Mouse (Mus musculus) MEL (cell line): ENCODE results near the gene Tmbim1. TPM values are rescaled to one million over a fixed set of nuclear protein-coding genes. Genes with fewer than 3 reads are reported as not detected.

ENCODE experiments used
- DNase-seq: peaks from one replicate; pipeline ENCODE4 v3.0.0; 2011; ENCODE audit warnings: low read depth, low spot score
- H3K27ac ChIP-seq: 2 replicates; pipeline ENCODE4 v1.5.1; 2012; ENCODE audit warnings: low read depth, mild to moderate bottlenecking, control low read depth, low read length, moderate library complexity; ENCODE audit not compliant: control insufficient read depth
- H3K27me3 ChIP-seq, 2 experiments: fragments of 150-350 bp in 1 of 2; sonication (generic) in 1 of 2; 2 replicates each; pipeline ENCODE4 v1.6.1; 2012; ENCODE audit warnings: low read length in 2 of 2, mild to moderate bottlenecking in 2 of 2, improper control_type of control experiment in 1 of 2, moderate library complexity in 1 of 2; ENCODE audit not compliant: insufficient read depth in 2 of 2, control insufficient read depth in 1 of 2
- H3K36me3 ChIP-seq, 2 experiments: 2 replicates each; pipeline ENCODE4 v1.6.1; 2012 to 2014; ENCODE audit warnings: low read length in 2 of 2, improper control_type of control experiment in 1 of 2, inconsistent platforms in 1 of 2, mild to moderate bottlenecking in 1 of 2; ENCODE audit not compliant: insufficient read depth in 2 of 2, control insufficient read depth in 1 of 2
- H3K4me1 ChIP-seq, 2 experiments: fragments of 150-350 bp in 1 of 2; sonication (generic) in 1 of 2; 2 replicates each; pipeline ENCODE4 v1.6.1; 2012; ENCODE audit warnings: low read length in 2 of 2, improper control_type of control experiment in 1 of 2, mild to moderate bottlenecking in 1 of 2; ENCODE audit not compliant: insufficient read depth in 2 of 2, control insufficient read depth in 1 of 2
- H3K4me3 ChIP-seq, 2 experiments: fragments of 150-350 bp in 1 of 2; sonication (generic) in 1 of 2; 2 replicates each; pipeline ENCODE4 v1.5.1; 2012; ENCODE audit warnings: low read depth in 2 of 2, low read length in 2 of 2, mild to moderate bottlenecking in 2 of 2, moderate library complexity in 2 of 2, control low read depth in 1 of 2, improper control_type of control experiment in 1 of 2; ENCODE audit not compliant: control insufficient read depth in 1 of 2, insufficient read depth in 1 of 2
- H3K79me2 ChIP-seq: 2 replicates; pipeline ENCODE4 v1.6.1; 2012; ENCODE audit warnings: mild to moderate bottlenecking, low read length, moderate library complexity; ENCODE audit not compliant: control insufficient read depth, poor library complexity, insufficient read depth
- H3K9ac ChIP-seq: 2 replicates; pipeline ENCODE4 v1.6.1; 2012; ENCODE audit warnings: low read depth, mild to moderate bottlenecking, control low read depth, low read length, moderate library complexity; ENCODE audit not compliant: control insufficient read depth, poor library complexity, severe bottlenecking
- H3K9me3 ChIP-seq: fragments of 150-350 bp; sonication (generic); replicated peaks from 2 replicates; pipeline ENCODE4 v1.6.1; 2012; ENCODE audit warnings: mild to moderate bottlenecking, low read length, improper control_type of control experiment, moderate library complexity; ENCODE audit not compliant: insufficient read depth
- BHLHE40 ChIP-seq: IDR thresholded peaks from 2 replicates; pipeline ENCODE4 v1.6.1; 2012; ENCODE audit warnings: low read depth, mild to moderate bottlenecking, inconsistent platforms, low read length, improper control_type of control experiment, borderline replicate concordance
- CHD2 ChIP-seq: IDR thresholded peaks from 2 replicates; pipeline ENCODE4 v1.6.1; 2011; ENCODE audit warnings: low read length, improper control_type of control experiment
- ETS1 ChIP-seq: IDR thresholded peaks from 2 replicates; pipeline ENCODE4 v1.6.1; 2012; ENCODE audit warnings: low read depth, mild to moderate bottlenecking, inconsistent platforms, low read length, improper control_type of control experiment, moderate library complexity
- GATA1 ChIP-seq: IDR thresholded peaks from 2 replicates; pipeline ENCODE4 v1.6.1; 2011; ENCODE audit warnings: low read depth, low read length, improper control_type of control experiment
- KAT2A ChIP-seq: conservative IDR thresholded peaks from 2 replicates; pipeline ENCODE4 v1.6.1; 2012; ENCODE audit warnings: low read depth, low read length, improper control_type of control experiment, inconsistent platforms
- MAFK ChIP-seq: IDR thresholded peaks from 2 replicates; pipeline ENCODE4 v1.6.1; 2011; ENCODE audit warnings: low read depth, mild to moderate bottlenecking, low read length, improper control_type of control experiment, borderline replicate concordance
- MAX ChIP-seq: IDR thresholded peaks from 2 replicates; pipeline ENCODE4 v1.6.1; 2011; ENCODE audit warnings: low read length, improper control_type of control experiment
- MYB ChIP-seq: IDR thresholded peaks from 2 replicates; pipeline ENCODE4 v1.6.1; 2011; ENCODE audit warnings: mild to moderate bottlenecking, low read depth, low read length, improper control_type of control experiment
- POLR2A ChIP-seq, 2 experiments: IDR thresholded peaks; 2 replicates each; pipeline ENCODE4 v1.6.1; 2011 to 2012; ENCODE audit warnings: low read length in 2 of 2, mild to moderate bottlenecking in 2 of 2, control low read depth in 1 of 2, improper control_type of control experiment in 1 of 2, low read depth in 1 of 2, moderate library complexity in 1 of 2; ENCODE audit not compliant: control insufficient read depth in 1 of 2, insufficient read depth in 1 of 2, poor library complexity in 1 of 2
- POLR2AphosphoS2 ChIP-seq: IDR thresholded peaks from 2 replicates; pipeline ENCODE4 v1.6.1; 2011; ENCODE audit warnings: low read length, improper control_type of control experiment
- RAD21 ChIP-seq: IDR thresholded peaks from 2 replicates; pipeline ENCODE4 v1.6.1; 2011; ENCODE audit warnings: mild to moderate bottlenecking, low read depth, low read length, improper control_type of control experiment
- SIN3A ChIP-seq: IDR thresholded peaks from 2 replicates; pipeline ENCODE4 v1.6.1; 2012; ENCODE audit warnings: low read length, improper control_type of control experiment, inconsistent platforms
- TAL1 ChIP-seq: IDR thresholded peaks from 2 replicates; pipeline ENCODE4 v1.6.1; 2012; ENCODE audit warnings: mild to moderate bottlenecking, inconsistent platforms, low read length, moderate library complexity, mixed read lengths
- TCF12 ChIP-seq: IDR thresholded peaks from 2 replicates; pipeline ENCODE4 v1.6.1; 2014; ENCODE audit warnings: low read depth, mild to moderate bottlenecking, inconsistent platforms, low read length, improper control_type of control experiment, moderate library complexity
- USF1 ChIP-seq: IDR thresholded peaks from 2 replicates; pipeline ENCODE4 v1.6.1; 2014; ENCODE audit warnings: low read depth, mild to moderate bottlenecking, inconsistent platforms, low read length, improper control_type of control experiment, moderate library complexity
- USF2 ChIP-seq, 2 experiments: IDR thresholded peaks; 2 replicates each; pipeline ENCODE4 v1.6.1; 2011 to 2012; ENCODE audit warnings: improper control_type of control experiment in 2 of 2, low read length in 2 of 2, borderline replicate concordance in 1 of 2, inconsistent platforms in 1 of 2, low read depth in 1 of 2, mild to moderate bottlenecking in 1 of 2; ENCODE audit not compliant: insufficient read depth in 1 of 2
- ZC3H11A ChIP-seq: IDR thresholded peaks from 2 replicates; pipeline ENCODE4 v1.6.1; 2012; ENCODE audit warnings: low read depth, mild to moderate bottlenecking, inconsistent platforms, low read length, improper control_type of control experiment
- ZKSCAN1 ChIP-seq: IDR thresholded peaks from 2 replicates; pipeline ENCODE4 v1.6.1; 2012; ENCODE audit warnings: low read depth, mild to moderate bottlenecking, inconsistent platforms, low read length, improper control_type of control experiment, moderate library complexity
- ZMIZ1 ChIP-seq: IDR thresholded peaks from 2 replicates; pipeline ENCODE4 v1.6.1; 2012; ENCODE audit warnings: low read depth, mild to moderate bottlenecking, inconsistent platforms, low read length, improper control_type of control experiment, moderate library complexity
- ZNF384 ChIP-seq: IDR thresholded peaks from 2 replicates; pipeline ENCODE4 v1.6.1; 2012; ENCODE audit warnings: low read depth, mild to moderate bottlenecking, inconsistent platforms, low read length, improper control_type of control experiment
- polyA plus RNA-seq, 2 experiments: library from polyadenylated mRNA; stranded (reverse) in 1 of 2; unstranded in 1 of 2; fragments of >175 nt in 1 of 2; fragments of >200 nt in 1 of 2; gene quantifications; 2 replicates each; pipeline versions ENCODE4 v1.2.1 to v1.2.4; 2012; ENCODE audit warnings: low replicate concordance in 2 of 2, low read depth in 1 of 2; ENCODE audit not compliant: insufficient read length in 2 of 2, insufficient read depth in 1 of 2, missing spikeins in 1 of 2
- total RNA-seq: library from RNA; depleted of rRNA; stranded (reverse); fragments of 300-350 nt; gene quantifications from 2 replicates; pipeline ENCODE4 v1.2.3, GENCODE M21; 2012

The Tmbim1 gene
- total and polyA plus RNA-seq, 3 experiments, result 13.0 to 20.8 TPM; not detected in 1

- no peaks in the 10 kb centered on the region for H3K9me3 ChIP-seq
- H3K36me3 ChIP-seq, result peaks cover 0 to 2% of the 10 kb centered on the region in 2 experiments; a peak in 3 of 4 replicates
- TF ChIP-seq MYB, result no peak
- TF ChIP-seq MAX, result no peak
- no peak for TF ChIP-seq SIN3A
- TF ChIP-seq POLR2A (IDR thresholded peaks at IDR 0.05; ENCODE audit: control insufficient read depth in 1 of 2, insufficient read depth in 1 of 2, low read depth in 1 of 2, low read length in 2 of 2, poor library complexity in 1 of 2), result no peak
- TF ChIP-seq GATA1, result no peak
- no peak for TF ChIP-seq BHLHE40
- TF ChIP-seq ZMIZ1, result no peak
- TF ChIP-seq CHD2, result no peak
- no peak for TF ChIP-seq POLR2AphosphoS2
- no peak for TF ChIP-seq TAL1
- no peak for DNase-seq
- peaks cover under 1 to 1% of the 10 kb centered on the region in 2 experiments; a peak in 2 of 4 replicates for H3K4me1 ChIP-seq
- H3K27me3 ChIP-seq, result no peaks in the 10 kb centered on the region
- H3K9ac ChIP-seq, result no peak overlapping the region
- H3K4me3 ChIP-seq, result no peak overlapping the region
- H3K79me2 ChIP-seq, result no peaks in the 10 kb centered on the region
- no peak overlapping the region for H3K27ac ChIP-seq
Measured at GRCm38 (mm10) chr1:74289740-74290139, 15.7 kb downstream of the Tmbim1 start.

DNA sequence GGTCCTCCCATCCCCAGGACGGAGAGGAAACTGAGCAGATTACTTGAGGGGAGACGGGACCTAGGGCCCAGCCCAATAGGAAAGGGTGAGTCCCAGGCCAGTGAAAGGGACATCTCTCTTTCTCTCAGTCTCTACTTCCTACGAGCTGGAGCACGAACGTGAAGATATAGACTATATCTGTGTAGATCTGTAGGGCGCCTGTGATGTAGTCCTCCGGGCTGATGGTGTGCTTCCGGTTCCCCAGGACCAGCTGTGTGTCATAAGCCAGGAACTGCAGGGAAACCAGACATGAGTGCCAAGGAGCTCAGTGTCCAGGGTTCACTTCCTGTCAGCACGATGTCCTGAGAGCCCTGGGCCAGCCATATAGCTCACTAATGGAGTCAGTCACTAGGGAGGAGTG is 16.2 kb downstream of the Tmbim1 start:
- no peak for DNase-seq
- Histone ChIP-seq H3K36me3 (peaks cover 0 to 2% of the 10 kb centered on the region in 2 experiments; a peak in 2 of 4 replicates), H3K9ac (no peak overlapping the region), H3K27ac (no peak overlapping the region), H3K27me3 (no peaks in the 10 kb centered on the region), H3K79me2 (no peaks in the 10 kb centered on the region; the same call in 1 of the 2 replicates), H3K4me3 (no peak overlapping the region), H3K9me3 (no peaks in the 10 kb centered on the region), H3K4me1 (no peaks in the 10 kb centered on the region; a peak in 1 of 4 replicates)
- no peak for TF ChIP-seq TCF12
- no peak for TF ChIP-seq USF2 (IDR thresholded peaks at IDR 0.05; ENCODE audit: borderline replicate concordance in 1 of 2, insufficient read depth in 1 of 2, low read depth in 1 of 2, low read length in 2 of 2)
- TF ChIP-seq MYB, result no peak
- no peak for TF ChIP-seq ZKSCAN1
- no peak for TF ChIP-seq MAFK
- TF ChIP-seq ZC3H11A, result no peak

GRCm38 (mm10) chr1:74288327-74288726 is 17.1 kb downstream of the Tmbim1 start:
- H3K4me3 ChIP-seq, result no peak overlapping the region
- peaks cover 0 to 3% of the 10 kb centered on the region in 2 experiments; a peak in 2 of 4 replicates for H3K4me1 ChIP-seq
- no peak overlapping the region for H3K9ac ChIP-seq
- TF ChIP-seq USF1, result no peak
- TF ChIP-seq KAT2A, result no peak
- no peak for TF ChIP-seq ZNF384
- no peak for TF ChIP-seq MYB
- no peak for TF ChIP-seq POLR2A (IDR thresholded peaks at IDR 0.05; ENCODE audit: control insufficient read depth in 1 of 2, insufficient read depth in 1 of 2, low read depth in 1 of 2, low read length in 2 of 2, poor library complexity in 1 of 2)
- no peak for TF ChIP-seq GATA1
- no peak for TF ChIP-seq TAL1
- TF ChIP-seq RAD21, result no peak
- TF ChIP-seq ETS1, result no peak
- peaks cover 0 to 2% of the 10 kb centered on the region in 2 experiments; a peak in 2 of 4 replicates for H3K36me3 ChIP-seq
- no peaks in the 10 kb centered on the region for H3K27me3 ChIP-seq
- H3K9me3 ChIP-seq, result no peaks in the 10 kb centered on the region
- H3K79me2 ChIP-seq, result peaks cover 6% of the 10 kb centered on the region
- H3K27ac ChIP-seq, result no peak overlapping the region
- no peak for DNase-seq
